Mouse (Mus musculus): ENCODE results near the gene Tet2. TPM values are rescaled to one million over a fixed set of nuclear protein-coding genes. Genes with fewer than 3 reads are reported as not detected.

Gene Tet2
- polyA plus RNA-seq, 2 experiments, result 15.9 to 17.7 TPM

- no peak overlapping the region for H3K27ac ChIP-seq (replicated peaks; ENCODE audit: low read depth, low read length)
- 66% methylated on average over 3 of the region's 3 CpGs for WGBS
- no peaks in the 10 kb centered on the region for H3K9me3 ChIP-seq (ENCODE audit: control insufficient read depth, low read length)
- no peak for TF ChIP-seq POLR2A (IDR thresholded peaks at IDR 0.05; ENCODE audit: borderline replicate concordance, extremely low read depth, insufficient read depth, insufficient read length)
- H3K9ac ChIP-seq (ENCODE audit: low read depth, low read length, severe bottlenecking), result no peak overlapping the region
- H3K4me2 ChIP-seq (replicated peaks; ENCODE audit: low read depth, low read length, severe bottlenecking), result no peak overlapping the region
- no peaks in the 10 kb centered on the region for H3K4me1 ChIP-seq (ENCODE audit: control insufficient read depth, insufficient read depth, low read length)
- H3K27me3 ChIP-seq (ENCODE audit: control insufficient read depth, insufficient read depth, low read length), result no peaks in the 10 kb centered on the region
- H3K36me3 ChIP-seq (ENCODE audit: control insufficient read depth, insufficient read depth, low read length), result peaks cover 27% of the 10 kb centered on the region
- DNase-seq (ENCODE audit: low spot score) (no peak), ATAC-seq (ENCODE audit: low FRiP score, low read depth) (no peak)
- H3K4me3 ChIP-seq (replicated peaks; ENCODE audit: low read length), result no peak overlapping the region
Observed at GRCm38 (mm10) chr3:133462059-133462458, 82.9 kb downstream of the Tet2 start.

- no peak overlapping the region for H3K4me3 ChIP-seq (replicated peaks; ENCODE audit: low read length)
- H3K9me3 ChIP-seq (ENCODE audit: control insufficient read depth, low read length), result no peaks in the 10 kb centered on the region
- H3K4me2 ChIP-seq (replicated peaks; ENCODE audit: low read depth, low read length, severe bottlenecking), result no peak overlapping the region
- DNase-seq (ENCODE audit: low spot score), result no peak
- no peaks in the 10 kb centered on the region for H3K27me3 ChIP-seq (ENCODE audit: control insufficient read depth, insufficient read depth, low read length)
- no peak overlapping the region for H3K9ac ChIP-seq (ENCODE audit: low read depth, low read length, severe bottlenecking)
- H3K27ac ChIP-seq (replicated peaks; ENCODE audit: low read depth, low read length), result no peak overlapping the region
- no peak for ATAC-seq (ENCODE audit: low FRiP score, low read depth)
- peaks cover 14% of the 10 kb centered on the region; the same call in 1 of the 2 replicates for H3K36me3 ChIP-seq (ENCODE audit: control insufficient read depth, insufficient read depth, low read length)
- 85% methylated on average over 1 of the region's 1 CpGs for WGBS
- no peak for TF ChIP-seq POLR2A (IDR thresholded peaks at IDR 0.05; ENCODE audit: borderline replicate concordance, extremely low read depth, insufficient read depth, insufficient read length)
- H3K4me1 ChIP-seq (ENCODE audit: control insufficient read depth, insufficient read depth, low read length), result no peaks in the 10 kb centered on the region
Observed at GRCm38 (mm10) chr3:133459174-133459573, 85.8 kb downstream of the Tet2 start.

- H3K9me3 ChIP-seq (ENCODE audit: control insufficient read depth, low read length), result no peaks in the 10 kb centered on the region
- TF ChIP-seq POLR2A (IDR thresholded peaks at IDR 0.05; ENCODE audit: borderline replicate concordance, extremely low read depth, insufficient read depth, insufficient read length), result no peak
- WGBS, result 46% methylated on average over 8 of the region's 8 CpGs
- H3K4me3 ChIP-seq (replicated peaks; ENCODE audit: low read length), result no peak overlapping the region
- no peaks in the 10 kb centered on the region for H3K4me1 ChIP-seq (ENCODE audit: control insufficient read depth, insufficient read depth, low read length)
- no peaks in the 10 kb centered on the region for H3K36me3 ChIP-seq (ENCODE audit: control insufficient read depth, insufficient read depth, low read length)
- H3K9ac ChIP-seq (ENCODE audit: low read depth, low read length, severe bottlenecking), result no peak overlapping the region
- no peaks in the 10 kb centered on the region for H3K27me3 ChIP-seq (ENCODE audit: control insufficient read depth, insufficient read depth, low read length)
- no peak overlapping the region for H3K4me2 ChIP-seq (replicated peaks; ENCODE audit: low read depth, low read length, severe bottlenecking)
- ATAC-seq (ENCODE audit: low FRiP score, low read depth) (no peak), DNase-seq (ENCODE audit: low spot score) (no peak)
- no peak overlapping the region for H3K27ac ChIP-seq (replicated peaks; ENCODE audit: low read depth, low read length)
Observed at GRCm38 (mm10) chr3:133453896-133454295, 91.0 kb downstream of the Tet2 start.

- Histone ChIP-seq H3K27ac (replicated peaks; ENCODE audit: low read depth, low read length) (no peak overlapping the region), H3K4me3 (replicated peaks; ENCODE audit: low read length) (no peak overlapping the region), H3K9ac (ENCODE audit: low read depth, low read length, severe bottlenecking) (no peak overlapping the region), H3K36me3 (ENCODE audit: control insufficient read depth, insufficient read depth, low read length) (no peaks in the 10 kb centered on the region), H3K4me1 (ENCODE audit: control insufficient read depth, insufficient read depth, low read length) (no peaks in the 10 kb centered on the region), H3K27me3 (ENCODE audit: control insufficient read depth, insufficient read depth, low read length) (no peaks in the 10 kb centered on the region), H3K9me3 (ENCODE audit: control insufficient read depth, low read length) (no peaks in the 10 kb centered on the region), H3K4me2 (replicated peaks; ENCODE audit: low read depth, low read length, severe bottlenecking) (no peak overlapping the region)
- WGBS, result 95% methylated on average over 6 of the region's 6 CpGs
- no peak for ATAC-seq (ENCODE audit: low FRiP score, low read depth)
- no peak for TF ChIP-seq POLR2A (IDR thresholded peaks at IDR 0.05; ENCODE audit: borderline replicate concordance, extremely low read depth, insufficient read depth, insufficient read length)
- no peak for DNase-seq (ENCODE audit: low spot score)
Observed at GRCm38 (mm10) chr3:133436919-133437320, 108.0 kb downstream of the Tet2 start.

- no peaks in the 10 kb centered on the region for H3K36me3 ChIP-seq (ENCODE audit: control insufficient read depth, insufficient read depth, low read length)
- ATAC-seq (ENCODE audit: low FRiP score, low read depth), result no peak
- no peaks in the 10 kb centered on the region for H3K9me3 ChIP-seq (ENCODE audit: control insufficient read depth, low read length)
Observed at GRCm38 (mm10) chr3:133436279-133436860, 108.6 kb downstream of the Tet2 start.

GRCm38 (mm10) chr3:133435774-133436148 is 109.2 kb downstream of the Tet2 start:
- H3K27ac ChIP-seq (replicated peaks; ENCODE audit: low read depth, low read length), result no peak overlapping the region
- no peak for TF ChIP-seq POLR2A (IDR thresholded peaks at IDR 0.05; ENCODE audit: borderline replicate concordance, extremely low read depth, insufficient read depth, insufficient read length)
- H3K27me3 ChIP-seq (ENCODE audit: control insufficient read depth, insufficient read depth, low read length), result no peaks in the 10 kb centered on the region
- no peak overlapping the region for H3K4me3 ChIP-seq (replicated peaks; ENCODE audit: low read length)
- 75% methylated on average over 1 of the region's 1 CpGs for WGBS
- DNase-seq (ENCODE audit: low spot score) (no peak), ATAC-seq (ENCODE audit: low FRiP score, low read depth) (no peak)
- no peak overlapping the region for H3K4me2 ChIP-seq (replicated peaks; ENCODE audit: low read depth, low read length, severe bottlenecking)
- H3K9ac ChIP-seq (ENCODE audit: low read depth, low read length, severe bottlenecking), result no peak overlapping the region
- H3K9me3 ChIP-seq (ENCODE audit: control insufficient read depth, low read length), result no peaks in the 10 kb centered on the region
- no peaks in the 10 kb centered on the region for H3K36me3 ChIP-seq (ENCODE audit: control insufficient read depth, insufficient read depth, low read length)
- H3K4me1 ChIP-seq (ENCODE audit: control insufficient read depth, insufficient read depth, low read length), result no peaks in the 10 kb centered on the region

More at GRCm38 (mm10) chr3:133436279-133436860, 108.6 kb downstream of the Tet2 start:
- TF ChIP-seq POLR2A (IDR thresholded peaks at IDR 0.05; ENCODE audit: borderline replicate concordance, extremely low read depth, insufficient read depth, insufficient read length), result no peak
- H3K27ac ChIP-seq (replicated peaks; ENCODE audit: low read depth, low read length), result no peak overlapping the region
- WGBS, result 87% methylated on average over 4 of the region's 4 CpGs
- no peak overlapping the region for H3K4me3 ChIP-seq (replicated peaks; ENCODE audit: low read length)
- no peak overlapping the region for H3K4me2 ChIP-seq (replicated peaks; ENCODE audit: low read depth, low read length, severe bottlenecking)
- no peaks in the 10 kb centered on the region for H3K4me1 ChIP-seq (ENCODE audit: control insufficient read depth, insufficient read depth, low read length)
- no peak overlapping the region for H3K9ac ChIP-seq (ENCODE audit: low read depth, low read length, severe bottlenecking)
- no peaks in the 10 kb centered on the region for H3K27me3 ChIP-seq (ENCODE audit: control insufficient read depth, insufficient read depth, low read length)
- no peak for DNase-seq (ENCODE audit: low spot score)

Data from limb, embryonic 14.5 days (tissue).